Mouse (Mus musculus) stomach, postnatal 0 days (tissue): ENCODE data around the gene Mrpl58.

Experiments
- CTCF ChIP-seq: IDR thresholded peaks from 2 replicates; pipeline ENCODE4 v1.5.1; 2016; ENCODE audit warnings: antibody characterized with exemption, low read depth, mild to moderate bottlenecking, moderate library complexity
- EP300 ChIP-seq: optimal IDR thresholded peaks from 2 replicates; pipeline ENCODE3; 2016; ENCODE audit warnings: antibody characterized with exemption

- TF ChIP-seq CTCF (no peak), EP300 (no peak)
Observed at GRCm38 (mm10) chr11:115364136-115364535, 39.4 kb upstream of the Mrpl58 start.
